Mouse (Mus musculus) embryonic facial prominence, embryonic 13.5 days (tissue): ENCODE data around the gene Vash2. TPM values are rescaled to one million over a fixed set of nuclear protein-coding genes. Genes with fewer than 3 reads are reported as not detected.
A peak's percentile ranks its signal among the peaks of the same experiment; 100 is the strongest.

Source experiments
- ATAC-seq: fragments of 200-750 bp; cut with Nextera tagmentation; 2 replicates; pipeline ENCODE4 v1.8.0; 2017; ENCODE audit warnings: low read depth; ENCODE audit not compliant: insufficient number of reproducible peaks, insufficient read depth, low FRiP score, low TSS enrichment
- H3K27ac ChIP-seq: fragments of 300-500 bp; sonication (generic); 2 replicates; pipeline ENCODE4 v1.5.1; 2015; ENCODE audit warnings: moderate library complexity, mild to moderate bottlenecking, inconsistent platforms
- H3K27me3 ChIP-seq: fragments of 300-500 bp; sonication (generic); 2 replicates; pipeline ENCODE4 v1.6.1; 2015; ENCODE audit warnings: mild to moderate bottlenecking, inconsistent platforms
- H3K36me3 ChIP-seq: fragments of 300-500 bp; sonication (generic); 2 replicates; pipeline ENCODE4 v1.6.1; 2015; ENCODE audit warnings: mild to moderate bottlenecking, inconsistent platforms
- H3K4me1 ChIP-seq: fragments of 300-500 bp; sonication (generic); 2 replicates; pipeline ENCODE4 v1.6.1; 2015; ENCODE audit warnings: inconsistent platforms
- H3K4me2 ChIP-seq: fragments of 300-500 bp; sonication (generic); 2 replicates; pipeline ENCODE4 v1.6.1; 2015; ENCODE audit warnings: moderate library complexity, mild to moderate bottlenecking, inconsistent platforms
- H3K4me3 ChIP-seq: fragments of 300-500 bp; sonication (generic); 2 replicates; pipeline ENCODE4 v1.5.1; 2015; ENCODE audit warnings: mild to moderate bottlenecking, inconsistent platforms
- H3K9ac ChIP-seq: fragments of 300-500 bp; sonication (generic); 2 replicates; pipeline ENCODE4 v1.6.1; 2015; ENCODE audit warnings: mild to moderate bottlenecking, inconsistent platforms
- H3K9me3 ChIP-seq: fragments of 300-500 bp; sonication (generic); 2 replicates; pipeline ENCODE4 v1.6.1; 2016; ENCODE audit warnings: inconsistent platforms
- WGBS: fragments of 180-500 bp; shearing (Covaris S2); methylation state at CpG from one replicate; pipeline ENCODE4 v1.1.7; 2015; ENCODE audit warnings: mixed read lengths; 5-methylcytosine and 5-hydroxymethylcytosine counted together
- polyA plus RNA-seq: library from polyadenylated mRNA; unstranded; fragments of >200 nt; fragmentation: Nextera tagmentation; extraction: Ambion mirVana; gene quantifications from 2 replicates; pipeline ENCODE4 v1.2.1, GENCODE M21; 2015

The Vash2 gene
- polyA plus RNA-seq, 1 experiment from 2014 or later = 54.3 TPM

DNA sequence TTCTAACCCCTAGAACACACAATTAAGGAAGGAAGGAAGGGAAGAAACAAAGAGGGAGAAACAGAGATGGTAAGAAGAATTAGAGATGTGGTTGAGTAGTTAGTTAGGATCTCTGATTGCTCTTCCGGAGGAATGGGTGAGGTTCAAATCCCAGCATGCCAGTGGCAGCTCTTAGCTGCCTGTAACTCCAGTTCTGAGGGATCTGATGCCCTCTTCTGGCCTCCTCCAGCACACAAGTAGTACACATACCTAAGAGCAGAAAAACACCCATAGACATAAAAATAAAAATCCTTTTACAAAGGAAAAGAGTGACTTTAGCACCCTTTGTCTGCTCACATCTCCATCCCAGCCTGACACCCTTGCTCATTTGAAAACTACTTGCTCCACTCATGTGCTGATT lies 66.5 kb downstream of the Vash2 start:
- H3K9ac ChIP-seq = no peak overlapping the region
- H3K9me3 ChIP-seq = no peaks in the 10 kb centered on the region
- no peak for ATAC-seq
- no peaks in the 10 kb centered on the region for H3K27me3 ChIP-seq
- H3K4me2 ChIP-seq = peak overlapping the region; percentile 91
- WGBS = 40% methylated on average over 1 of the region's 1 CpGs
- H3K27ac ChIP-seq = no peak overlapping the region
- peaks cover 25% of the 10 kb centered on the region for H3K4me1 ChIP-seq
- no peaks in the 10 kb centered on the region for H3K36me3 ChIP-seq
- no peak overlapping the region for H3K4me3 ChIP-seq

DNA sequence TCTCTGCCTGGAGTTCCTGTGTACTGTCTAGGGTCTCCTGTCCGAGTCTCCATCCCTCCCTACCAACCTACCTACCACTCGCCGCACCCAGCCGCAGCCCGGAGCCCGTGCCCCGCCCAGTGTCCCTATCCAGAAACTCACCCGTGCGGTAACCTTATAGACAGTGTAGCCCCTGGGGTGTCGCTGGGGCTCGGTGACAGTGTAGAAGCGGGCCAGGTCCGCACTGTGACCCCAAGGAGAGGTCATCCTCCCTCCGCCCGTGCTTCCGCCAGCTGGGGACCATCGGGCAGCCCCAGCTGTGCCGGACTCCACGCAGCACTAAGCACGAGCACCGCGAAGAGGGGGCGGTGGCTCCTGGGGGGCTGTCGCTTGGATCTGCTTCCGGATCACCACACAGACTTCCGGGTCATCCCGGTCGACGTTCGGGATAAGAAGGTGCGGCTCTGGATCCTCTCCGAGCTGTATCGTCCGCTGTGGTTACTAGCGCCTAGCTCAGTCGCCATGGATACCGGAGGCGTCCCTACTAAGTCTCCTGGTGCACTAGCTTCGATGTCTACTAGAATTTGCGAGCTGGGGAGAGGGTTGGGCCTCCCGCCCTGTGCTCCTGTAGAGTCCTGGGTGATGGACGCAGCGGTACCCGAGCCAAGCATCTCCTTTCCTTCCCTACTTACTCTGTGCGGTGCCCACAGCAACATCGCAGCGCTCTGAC lies 67.5 kb downstream of the Vash2 start, which contains the start of gene Rps6kc1:
Rps6kc1 (minus strand) TSS at position 356 of the 709 bp plus-strand sequence.
- under 1% methylated on average over 47 of the region's 47 CpGs for WGBS
- Histone ChIP-seq H3K4me2 (peak within 1 kb of the TSS; percentile 91), H3K27me3 (no peaks in the 10 kb centered on the region), H3K27ac (peak within 1 kb of the TSS; percentile 51; the same call in 1 of the 2 replicates), H3K4me1 (peaks cover 25% of the 10 kb centered on the region), H3K9me3 (no peaks in the 10 kb centered on the region), H3K9ac (peak within 1 kb of the TSS; percentile 89), H3K36me3 (no peaks in the 10 kb centered on the region), H3K4me3 (peak within 1 kb of the TSS; percentile 87)
- ATAC-seq = peak; percentile 87

DNA sequence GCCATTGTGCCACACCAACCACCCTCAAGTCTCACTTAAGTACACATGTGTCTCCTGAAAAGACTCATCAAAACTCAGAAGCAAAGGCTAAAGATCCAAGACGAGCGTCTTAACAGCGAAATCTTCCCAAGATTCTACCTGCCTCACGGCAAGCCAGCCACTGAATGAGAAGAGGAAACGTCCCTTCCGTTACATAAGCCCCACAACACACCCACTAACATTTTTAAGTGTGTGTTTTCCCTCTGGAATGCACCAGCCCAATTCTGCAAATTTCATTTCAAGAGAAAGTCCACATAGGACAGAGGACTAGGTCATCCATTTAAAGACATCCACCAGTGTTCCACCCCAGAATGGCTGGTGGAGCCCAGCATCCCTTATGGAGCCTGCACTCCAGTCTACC lies 68.3 kb downstream of the Vash2 start:
- H3K36me3 ChIP-seq = no peaks in the 10 kb centered on the region
- H3K9ac ChIP-seq = peak overlapping the region; percentile 89
- H3K4me2 ChIP-seq = peak overlapping the region; percentile 91
- WGBS = 76% methylated on average over 6 of the region's 6 CpGs
- H3K9me3 ChIP-seq = no peaks in the 10 kb centered on the region
- ATAC-seq = no peak
- peaks cover 25% of the 10 kb centered on the region for H3K4me1 ChIP-seq
- peak overlapping the region; percentile 87 for H3K4me3 ChIP-seq
- no peaks in the 10 kb centered on the region for H3K27me3 ChIP-seq
- no peak overlapping the region for H3K27ac ChIP-seq

DNA sequence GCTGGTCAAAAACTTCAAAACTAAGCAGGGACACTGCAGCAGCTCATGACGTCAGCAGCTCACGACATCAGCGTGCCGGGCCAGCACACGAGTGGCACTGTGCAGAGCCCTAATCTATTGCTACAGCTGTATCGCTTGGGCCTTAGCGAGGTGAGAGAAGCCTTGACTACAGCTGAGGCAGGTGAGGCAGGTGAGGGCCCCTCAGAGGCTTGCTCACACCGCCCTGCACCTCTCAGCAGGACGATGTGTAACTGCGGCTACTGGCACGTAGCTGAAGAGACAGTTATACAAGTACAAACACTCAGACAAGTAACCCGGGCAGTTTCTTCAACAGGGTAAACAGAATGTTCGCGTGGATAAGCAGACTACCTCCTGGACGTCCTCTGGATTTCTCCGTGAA lies 74.4 kb downstream of the Vash2 start:
- no peaks in the 10 kb centered on the region for H3K9me3 ChIP-seq
- no peaks in the 10 kb centered on the region for H3K27me3 ChIP-seq
- 90% methylated on average over 16 of the region's 16 CpGs for WGBS
- H3K9ac ChIP-seq = no peak overlapping the region
- no peak for ATAC-seq
- peaks cover 21% of the 10 kb centered on the region for H3K36me3 ChIP-seq
- no peak overlapping the region for H3K4me3 ChIP-seq
- no peak overlapping the region for H3K4me2 ChIP-seq
- no peak overlapping the region for H3K27ac ChIP-seq
- H3K4me1 ChIP-seq = peaks cover 9% of the 10 kb centered on the region

DNA sequence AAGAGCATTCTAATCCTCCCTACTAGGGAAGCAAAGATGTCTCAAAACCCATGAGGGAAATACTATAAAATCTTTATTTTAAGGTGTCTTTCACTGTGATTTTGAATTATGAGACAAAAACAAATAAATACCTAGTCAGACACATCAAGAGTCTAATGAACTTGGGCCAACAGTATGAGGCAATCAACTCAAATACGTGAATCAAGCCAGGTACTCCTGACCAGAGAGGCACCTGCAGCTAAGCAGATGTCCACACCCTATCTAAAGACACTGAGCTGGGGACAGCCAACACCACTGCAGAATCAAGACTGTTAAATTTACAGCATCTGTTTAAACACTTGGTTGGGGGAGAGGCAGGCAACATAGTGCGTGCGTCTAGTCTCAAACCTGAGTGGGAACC lies 75.0 kb downstream of the Vash2 start:
- no peaks in the 10 kb centered on the region for H3K9me3 ChIP-seq
- no peak overlapping the region for H3K9ac ChIP-seq
- 96% methylated on average over 3 of the region's 3 CpGs for WGBS
- no peak for ATAC-seq
- peaks cover 5% of the 10 kb centered on the region for H3K4me1 ChIP-seq
- H3K36me3 ChIP-seq = peaks cover 22% of the 10 kb centered on the region
- no peaks in the 10 kb centered on the region for H3K27me3 ChIP-seq
- no peak overlapping the region for H3K4me3 ChIP-seq
- no peak overlapping the region for H3K27ac ChIP-seq
- no peak overlapping the region for H3K4me2 ChIP-seq

DNA sequence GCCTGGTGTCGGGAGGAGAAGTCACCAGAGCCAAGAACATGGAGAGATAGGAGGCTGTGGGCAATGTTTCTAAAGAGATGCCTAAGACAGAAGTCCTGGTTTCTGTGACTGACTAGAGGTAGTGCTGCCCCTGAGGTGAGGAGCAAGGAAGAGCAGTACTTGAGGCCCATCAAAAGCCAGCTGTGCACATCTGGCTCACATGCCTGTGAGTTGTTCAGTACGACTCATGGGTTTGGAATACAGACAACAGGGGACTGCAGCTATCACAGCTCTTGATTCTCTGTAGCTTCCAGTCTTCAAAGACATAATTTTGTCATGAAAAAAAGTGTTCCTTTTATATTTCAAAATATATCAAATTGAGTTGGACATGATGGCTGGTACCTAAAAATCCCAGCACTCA lies 78.0 kb downstream of the Vash2 start:
- Histone ChIP-seq H3K4me1 (no peaks in the 10 kb centered on the region; the same call in 1 of the 2 replicates), H3K9me3 (no peaks in the 10 kb centered on the region), H3K27me3 (no peaks in the 10 kb centered on the region), H3K36me3 (peaks cover 43% of the 10 kb centered on the region), H3K4me2 (no peak overlapping the region), H3K4me3 (no peak overlapping the region), H3K27ac (no peak overlapping the region), H3K9ac (no peak overlapping the region)
- WGBS = 68% methylated on average over 2 of the region's 2 CpGs
- no peak for ATAC-seq

- no peaks in the 10 kb centered on the region for H3K9me3 ChIP-seq
- 73% methylated on average over 9 of the region's 9 CpGs for WGBS
- no peak overlapping the region for H3K4me3 ChIP-seq
- H3K27me3 ChIP-seq = no peaks in the 10 kb centered on the region
- no peak overlapping the region for H3K9ac ChIP-seq
- no peak for ATAC-seq
- no peak overlapping the region for H3K4me2 ChIP-seq
- 0 out of 2 replicates have a peak overlapping the region, but pooled peaks have one; percentile 22 for H3K27ac ChIP-seq
- no peaks in the 10 kb centered on the region; the same call in 1 of the 2 replicates for H3K4me1 ChIP-seq
- H3K36me3 ChIP-seq = peaks cover 46% of the 10 kb centered on the region
These were observed 80.1 kb downstream of the Vash2 start for GRCm38 (mm10) chr1:190898899-190899575.

GRCm38 (mm10) chr1:190898186-190898585 lies 80.9 kb downstream of the Vash2 start:
- H3K9ac ChIP-seq = no peak overlapping the region
- H3K9me3 ChIP-seq = no peaks in the 10 kb centered on the region
- peaks cover 44% of the 10 kb centered on the region for H3K36me3 ChIP-seq
- no peak for ATAC-seq
- no peak overlapping the region for H3K27ac ChIP-seq
- no peaks in the 10 kb centered on the region; the same call in 1 of the 2 replicates for H3K4me1 ChIP-seq
- H3K27me3 ChIP-seq = no peaks in the 10 kb centered on the region
- 93% methylated on average over 3 of the region's 3 CpGs for WGBS
- H3K4me2 ChIP-seq = no peak overlapping the region
- H3K4me3 ChIP-seq = no peak overlapping the region

Other genes with a start within 250 kb of the Vash2 start
- gene Rps6kc1, start 67.5 kb downstream of the Vash2 start, polyA plus RNA-seq = 16.9 and 18.4 TPM in 2 replicates
- gene Angel2, start 54.2 kb downstream of the Vash2 start, polyA plus RNA-seq = 51.5 and 60.1 TPM in 2 replicates
- 6.2 and 7.0 TPM in 2 replicates for gene Flvcr1, start 46.9 kb upstream of the Vash2 start, polyA plus RNA-seq
- gene Spata45, start 57.3 kb upstream of the Vash2 start, polyA plus RNA-seq = not detected in 2 replicates
- 13.9 and 14.0 TPM in 2 replicates for gene Tatdn3, start 83.6 kb upstream of the Vash2 start, polyA plus RNA-seq
- gene Nsl1, start 83.7 kb upstream of the Vash2 start, polyA plus RNA-seq = 24.2 and 24.7 TPM in 2 replicates
- gene Batf3, start 118.6 kb upstream of the Vash2 start, polyA plus RNA-seq = 10.8 and 12.3 TPM in 2 replicates
- gene Fam71a, start 185.5 kb upstream of the Vash2 start, polyA plus RNA-seq = not detected in 2 replicates
- gene Atf3, start 238.7 kb upstream of the Vash2 start, polyA plus RNA-seq = 2.6 and 2.9 TPM in 2 replicates